Mouse (Mus musculus) liver, adult 2 months (tissue): Measurements from ENCODE around the gene Atoh8.

ENCODE experiments used
- CTCF ChIP-seq: fragments of 200-500 bp; IDR thresholded peaks from 2 replicates; pipeline ENCODE4 v1.5.1; 2011; ENCODE audit warnings: low read depth, low read length, control low read depth
- POLR2A ChIP-seq: fragments of 200-500 bp; IDR thresholded peaks from 2 replicates; pipeline ENCODE4 v1.6.1; 2011; ENCODE audit warnings: low read length, control low read depth; ENCODE audit not compliant: insufficient read depth; ENCODE audit errors: extremely low read depth

- TF ChIP-seq CTCF: no peak
- TF ChIP-seq POLR2A: no peak
Observed at GRCm38 (mm10) chr6:72190577-72190976, 44.8 kb downstream of the Atoh8 start.
